Mouse (Mus musculus) fat pad, adult 2 months (tissue): ENCODE measurements around the gene Wwc2.

Experiments used
- DNase-seq: peaks from one replicate; pipeline ENCODE4 v3.0.0-alpha.2; 2011; ENCODE audit warnings: low read depth, low spot score; ENCODE audit errors: extremely low read depth

Gene Wwc2

DNA sequence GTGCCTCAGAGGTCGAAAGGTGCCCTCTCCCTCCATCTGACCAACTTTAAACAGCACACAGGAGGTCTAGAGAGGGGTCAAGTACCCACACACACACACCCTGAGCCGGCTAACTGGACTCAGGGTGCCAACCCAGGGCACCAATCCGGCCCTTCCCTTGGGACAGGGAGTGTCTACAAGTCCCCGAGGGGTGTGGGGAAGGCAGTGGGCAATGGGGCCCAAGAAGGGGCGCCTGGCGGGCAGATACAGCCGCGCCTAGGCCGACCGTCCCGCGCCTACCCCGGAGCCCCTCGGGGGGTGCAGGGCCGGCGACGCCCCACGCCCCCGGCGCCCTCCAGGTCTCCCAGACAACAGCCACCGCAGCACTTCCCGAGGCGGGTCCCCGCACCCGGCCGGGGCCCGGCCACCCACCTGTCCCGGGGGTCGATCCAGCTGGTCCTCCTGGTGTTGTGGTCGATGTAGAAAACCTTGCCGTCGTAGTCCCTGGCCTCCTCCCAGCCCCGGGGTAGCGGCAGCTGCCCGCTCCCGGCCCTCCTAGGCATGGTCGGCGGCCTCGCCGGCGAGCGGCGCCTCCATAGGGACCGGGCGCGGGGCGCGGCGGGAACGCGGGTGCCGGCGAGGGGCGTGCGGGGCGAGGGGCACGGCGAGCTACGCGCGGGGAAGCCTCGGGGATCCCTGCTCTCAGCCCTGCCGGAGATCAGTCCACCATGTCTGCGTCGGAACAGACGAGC is 904 bp downstream of the Wwc2 start:
- no peak for DNase-seq

DNA sequence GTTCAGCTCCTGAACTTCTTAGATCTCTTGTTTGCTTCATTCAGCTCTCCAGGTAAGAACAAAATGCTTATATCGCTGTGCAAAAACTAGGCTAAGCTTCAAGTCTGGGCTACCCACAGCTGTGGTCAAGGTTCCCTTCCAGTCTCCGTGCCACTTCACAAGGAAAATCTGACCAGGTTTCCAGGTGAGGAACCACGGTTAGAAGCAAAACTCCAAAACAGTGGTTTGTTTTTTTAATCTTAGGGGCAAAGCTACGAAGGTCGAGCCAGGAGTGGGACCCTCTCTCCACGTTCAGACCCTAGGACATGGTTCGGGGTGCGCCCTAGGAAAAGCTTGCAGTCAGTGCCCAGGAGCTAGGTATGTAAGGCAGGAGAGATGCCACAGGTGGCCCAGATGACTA is 1.5 kb downstream of the Wwc2 start:
- DNase-seq, result no peak

DNA sequence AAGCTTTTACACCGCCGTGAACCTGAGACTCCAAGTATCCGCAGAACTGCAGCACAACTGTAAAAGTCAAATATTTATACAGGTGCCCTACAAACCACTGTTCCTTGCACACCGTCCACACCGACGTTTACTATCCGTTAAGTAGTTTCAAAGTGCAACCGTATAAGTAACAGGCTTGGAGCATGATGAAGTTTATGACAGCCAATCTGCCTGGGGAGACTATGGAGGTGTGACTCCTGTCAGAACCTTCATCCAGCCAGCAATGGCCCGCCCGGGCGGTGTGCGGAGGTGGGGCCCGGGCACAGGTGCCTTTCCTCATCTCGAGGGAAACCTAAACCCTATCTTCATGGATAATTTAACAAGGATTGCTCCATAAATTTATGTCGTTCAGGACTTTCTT is 2.6 kb downstream of the Wwc2 start:
- peak; percentile 10 for DNase-seq

DNA sequence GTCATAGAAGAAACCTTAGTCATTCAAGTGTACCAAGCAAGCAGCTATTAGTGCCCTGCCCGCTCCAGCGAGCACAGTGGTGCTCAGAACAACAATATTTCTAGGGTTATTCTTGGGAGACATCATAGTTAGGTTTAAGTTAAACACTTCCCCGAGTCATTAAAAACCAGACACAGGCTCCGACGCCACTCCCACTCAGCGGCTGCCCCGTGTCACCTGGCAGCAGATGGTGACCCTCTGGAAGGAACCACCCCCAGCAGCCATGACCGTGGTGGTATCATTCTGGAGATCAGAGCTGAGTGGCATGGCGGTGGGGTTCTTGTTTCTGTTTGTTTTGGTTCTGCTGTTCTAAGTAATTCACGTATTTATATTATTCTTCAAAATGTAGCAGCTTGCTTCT is 5.1 kb downstream of the Wwc2 start:
- DNase-seq, result no peak

DNA sequence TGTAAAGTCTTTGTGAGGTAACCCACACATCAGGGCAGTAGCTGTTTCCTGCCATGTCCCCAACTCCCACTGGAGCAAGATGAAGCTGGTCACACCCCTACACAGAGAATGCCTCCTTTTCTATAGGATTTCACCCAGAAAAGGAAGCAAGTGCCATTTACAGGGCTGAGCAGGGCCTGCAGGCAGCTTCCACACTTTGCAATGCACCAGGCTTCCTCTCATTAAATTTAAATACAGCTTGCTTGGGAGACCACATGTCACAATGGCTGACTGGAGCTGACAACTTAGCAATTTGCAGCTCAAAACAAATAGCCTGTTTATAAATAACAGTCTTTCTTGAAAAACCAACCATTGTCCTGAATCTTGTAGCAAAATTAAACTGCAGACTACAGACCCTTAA is 5.5 kb downstream of the Wwc2 start:
- no peak for DNase-seq

DNA sequence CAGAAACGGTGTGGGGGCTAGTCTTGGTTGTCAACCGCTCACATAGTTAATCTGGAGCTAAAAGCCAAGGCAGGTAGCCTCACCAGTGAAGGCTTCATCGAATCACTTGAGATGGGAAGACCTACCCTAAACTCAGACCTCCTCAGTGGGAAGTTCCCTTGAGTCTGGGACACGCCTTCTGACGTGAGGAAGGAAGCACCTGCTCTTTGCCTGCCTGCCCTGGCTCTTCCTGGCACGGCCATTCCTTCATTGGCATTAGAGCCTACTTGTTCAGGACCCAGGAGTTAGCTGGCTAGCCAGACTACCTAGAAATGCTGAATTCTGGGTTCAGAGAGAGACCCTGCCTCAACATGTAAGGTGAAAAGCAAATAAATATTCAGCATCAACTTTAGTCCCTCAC is 9.6 kb downstream of the Wwc2 start:
- no peak for DNase-seq

DNA sequence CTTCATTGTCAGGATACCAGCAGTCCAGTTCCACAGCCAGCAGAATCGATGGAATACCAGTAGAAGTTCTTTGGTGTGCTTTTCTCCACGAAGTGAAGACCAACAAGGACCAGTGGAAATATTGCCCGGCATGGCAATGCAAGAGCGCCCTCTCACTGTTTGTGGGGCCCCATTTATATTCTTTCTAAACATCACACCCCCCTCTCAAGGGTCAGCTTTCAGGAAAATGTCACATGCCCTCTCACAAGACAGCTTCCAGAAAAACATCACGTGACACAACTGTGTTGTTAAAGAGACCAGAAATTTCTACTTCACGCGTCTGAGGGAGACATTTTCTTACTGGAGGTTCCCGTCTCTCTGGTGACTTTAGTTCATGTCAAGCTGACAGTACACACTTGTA is 10.8 kb downstream of the Wwc2 start:
- DNase-seq, result no peak

DNA sequence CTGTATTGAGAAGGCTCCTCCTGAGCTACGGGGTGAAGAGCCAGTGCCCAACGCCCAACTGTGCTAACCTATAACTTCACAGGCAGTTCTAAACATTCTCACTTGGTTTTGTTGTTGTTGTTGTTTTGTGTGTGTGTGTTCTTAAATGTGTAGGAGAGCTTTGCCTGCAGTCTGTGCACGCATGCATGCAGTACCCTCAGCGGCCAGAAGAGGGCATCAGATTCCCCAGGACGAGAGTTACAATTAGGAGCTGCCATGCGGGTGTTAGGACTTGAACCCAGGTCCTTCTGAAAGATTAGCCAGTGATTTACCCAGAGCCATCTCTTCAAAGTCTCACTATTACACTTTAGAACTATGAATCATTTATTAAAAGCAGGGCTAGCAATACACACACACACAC is 12.0 kb downstream of the Wwc2 start:
- DNase-seq, result no peak

DNA sequence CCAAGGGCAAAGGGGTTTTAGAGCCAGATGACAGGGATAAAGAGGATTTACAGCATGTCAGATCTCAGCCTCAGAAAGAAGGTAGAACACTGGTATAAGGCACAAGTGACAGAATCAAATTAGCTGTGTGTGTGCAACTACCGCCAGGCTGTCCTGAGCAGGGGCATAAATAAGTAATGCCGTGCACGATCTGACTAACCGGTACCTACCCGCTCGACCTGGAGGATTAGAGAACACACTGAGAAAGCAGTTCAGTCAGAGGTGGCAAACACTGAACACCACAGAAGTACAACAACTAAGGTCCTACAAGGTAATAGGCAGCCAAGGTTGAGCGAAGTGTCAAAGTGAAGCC is 15.8 kb downstream of the Wwc2 start:
- no peak for DNase-seq

DNA sequence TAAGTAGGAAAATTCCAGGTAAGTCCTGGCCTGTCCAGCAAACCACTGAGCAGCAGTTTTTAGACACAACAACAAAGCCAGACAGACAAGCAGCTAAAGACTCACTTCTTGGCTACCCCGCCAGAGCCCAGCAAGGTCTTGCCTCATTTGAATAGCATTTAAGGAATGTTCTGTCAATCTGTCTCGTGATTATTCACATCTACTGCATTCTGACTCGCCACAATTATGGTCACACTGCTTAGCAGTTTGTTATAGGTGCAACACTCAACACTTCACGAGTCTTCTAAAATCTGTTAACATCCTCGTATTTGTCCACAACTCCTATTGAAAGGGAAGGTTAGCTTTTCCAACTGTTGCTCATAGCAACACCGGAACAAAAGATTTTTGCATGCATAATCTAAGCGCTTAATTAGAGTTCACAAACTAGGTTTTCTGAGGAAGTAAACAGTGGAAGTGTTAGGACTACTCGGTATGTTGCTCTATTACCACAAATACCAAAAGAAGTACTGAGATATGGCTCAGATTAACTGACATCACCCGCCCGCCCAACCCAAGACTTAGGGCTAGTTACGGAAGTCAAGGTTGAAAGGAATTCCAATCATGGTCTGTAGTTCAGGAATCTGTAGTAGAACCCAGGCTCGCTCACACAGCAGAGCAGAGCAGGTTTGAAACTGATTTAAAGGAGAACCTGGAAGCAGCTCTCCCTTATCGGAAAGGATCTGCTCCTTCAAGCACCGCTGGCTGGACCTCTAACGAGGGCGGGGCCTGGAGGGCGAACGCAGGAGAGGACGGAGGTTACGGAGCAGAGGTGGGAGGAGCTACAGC is 16.4 kb downstream of the Wwc2 start:
- DNase-seq, result peak; percentile 69

DNA sequence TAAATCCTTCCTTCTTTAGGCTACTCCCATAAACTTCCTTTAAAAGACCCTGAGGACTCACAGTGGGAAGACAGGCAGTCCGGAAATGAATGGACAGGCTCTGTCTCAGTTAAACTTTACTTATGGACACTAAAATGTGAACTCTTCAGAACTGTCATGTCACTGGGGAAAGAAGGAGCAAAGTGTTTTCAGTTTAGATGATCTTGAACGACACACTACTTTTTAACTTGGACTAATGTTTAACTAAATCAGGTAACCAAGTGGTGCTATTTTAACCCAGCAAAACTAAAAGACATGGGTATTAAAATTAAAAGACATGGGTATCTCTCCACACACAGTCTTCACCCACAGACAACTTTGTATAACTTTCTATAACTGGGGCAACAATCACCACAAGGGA is 19.6 kb downstream of the Wwc2 start:
- DNase-seq, result no peak

DNA sequence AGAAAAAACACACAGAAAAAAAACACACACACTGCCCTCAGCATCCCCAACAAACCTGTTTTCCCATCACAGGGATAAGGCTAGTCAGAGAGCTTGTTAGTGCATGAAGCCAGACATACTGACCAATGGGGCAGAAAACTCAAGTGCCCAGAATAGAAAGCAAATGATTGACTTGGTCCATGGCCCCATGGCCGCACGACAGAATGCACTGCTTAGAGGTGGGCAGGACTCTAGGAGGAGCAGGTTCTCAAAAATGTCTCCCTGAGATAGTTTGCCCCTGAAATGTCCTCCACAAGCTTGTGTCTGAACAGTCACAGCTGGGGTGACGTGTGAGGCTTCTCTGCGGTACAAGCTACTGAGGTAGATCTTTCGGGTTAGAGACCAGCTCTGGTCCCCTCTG is 20.1 kb downstream of the Wwc2 start:
- no peak for DNase-seq

DNA sequence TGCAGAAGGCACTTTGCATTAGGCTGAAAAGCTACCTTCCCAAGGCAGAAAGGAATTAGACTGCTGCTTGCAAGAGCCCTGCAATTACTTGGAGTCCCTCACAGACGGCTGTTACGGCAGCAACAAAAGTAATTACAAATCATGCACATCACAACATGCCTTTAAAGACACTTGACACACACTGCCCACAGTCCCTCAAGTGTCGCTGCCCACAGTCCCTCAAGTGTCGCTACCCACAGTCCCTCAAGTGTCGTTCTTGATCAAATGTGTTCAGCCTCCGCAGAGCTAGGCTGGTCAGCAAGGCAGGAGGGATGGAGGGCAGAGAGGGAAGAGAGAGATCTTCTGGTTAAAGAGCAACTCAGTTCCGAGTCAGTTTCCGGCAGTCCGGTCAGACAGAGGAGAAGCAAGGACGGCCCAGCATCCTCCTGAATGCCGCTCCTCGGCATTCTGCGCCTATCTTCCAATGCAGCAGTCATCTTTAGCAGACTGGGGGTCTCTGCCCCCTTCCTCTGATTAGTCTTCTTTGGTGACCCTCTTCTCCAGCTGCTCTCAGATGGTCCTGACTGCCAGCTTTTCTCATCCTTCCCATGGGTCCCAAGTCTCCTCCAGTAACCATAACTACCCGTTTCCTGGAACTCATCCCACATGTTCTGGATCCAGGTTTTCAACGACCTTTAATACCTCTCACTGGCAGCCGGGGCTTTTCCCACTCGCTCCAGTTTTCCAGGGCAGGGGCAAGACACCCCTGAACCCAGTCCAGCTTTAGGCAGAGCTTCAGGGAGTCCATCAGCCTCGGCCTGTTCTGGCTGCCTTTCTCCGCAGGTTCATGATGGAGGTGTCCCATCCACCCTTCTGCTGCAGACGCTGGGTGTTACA is 23.4 kb downstream of the Wwc2 start:
- no peak for DNase-seq

DNA sequence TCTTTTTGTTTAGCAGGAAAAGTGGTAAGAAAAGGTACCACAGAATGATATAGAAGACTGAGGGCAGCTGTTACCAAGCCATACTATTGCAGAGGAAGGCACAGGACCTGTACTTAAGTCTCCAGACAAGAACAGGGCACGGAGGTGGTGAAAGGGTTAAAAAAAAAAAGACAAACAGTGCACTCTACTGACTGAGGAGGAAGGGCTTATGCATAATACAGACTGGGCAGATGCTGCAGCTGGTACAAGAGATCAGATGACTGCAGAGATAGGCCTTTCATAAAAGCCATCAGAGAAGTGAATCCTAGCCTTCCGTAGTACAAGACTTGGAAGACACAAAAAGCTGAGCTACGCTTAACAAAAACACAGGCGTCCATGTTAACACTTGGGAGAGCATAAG is 28.2 kb downstream of the Wwc2 start:
- no peak for DNase-seq

DNA sequence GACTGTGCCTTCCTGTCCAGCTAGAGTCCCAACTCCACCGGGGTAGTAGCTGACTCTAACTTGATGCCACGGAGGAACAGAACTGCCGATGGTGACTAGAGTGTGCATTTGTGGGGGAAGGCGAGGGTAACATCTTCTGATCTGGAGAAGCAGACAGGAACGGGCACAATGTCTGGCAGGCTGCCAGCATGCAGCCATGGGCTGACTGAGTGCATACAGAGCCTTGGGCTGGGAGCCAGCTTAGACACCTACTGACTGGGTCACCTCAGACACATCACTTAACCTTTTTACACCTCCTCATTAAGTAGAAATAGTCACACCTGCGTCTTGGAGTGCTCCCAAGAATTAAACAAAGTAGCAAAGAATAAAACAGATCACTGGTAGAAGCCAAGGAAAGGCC is 28.7 kb downstream of the Wwc2 start:
- peak; percentile 40 for DNase-seq

DNA sequence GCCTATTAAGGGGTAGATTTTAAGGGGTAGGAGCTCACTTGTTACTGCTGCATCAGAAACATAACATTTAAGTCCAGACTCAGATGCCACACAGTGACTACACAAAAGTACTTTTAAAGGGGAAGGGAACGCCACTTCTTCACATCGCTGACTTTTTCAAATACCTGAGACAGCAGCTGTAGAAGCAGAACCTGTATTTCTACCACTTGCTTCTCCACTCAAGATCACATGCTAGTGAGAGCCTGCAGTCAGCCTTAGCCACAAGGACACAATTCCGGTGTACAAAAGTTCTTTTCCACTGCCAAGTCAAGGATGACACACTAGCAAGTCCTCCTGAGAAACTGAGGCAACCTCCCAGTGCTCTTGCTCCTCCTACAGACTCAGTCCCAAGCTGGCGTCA is 33.2 kb downstream of the Wwc2 start:
- no peak for DNase-seq

DNA sequence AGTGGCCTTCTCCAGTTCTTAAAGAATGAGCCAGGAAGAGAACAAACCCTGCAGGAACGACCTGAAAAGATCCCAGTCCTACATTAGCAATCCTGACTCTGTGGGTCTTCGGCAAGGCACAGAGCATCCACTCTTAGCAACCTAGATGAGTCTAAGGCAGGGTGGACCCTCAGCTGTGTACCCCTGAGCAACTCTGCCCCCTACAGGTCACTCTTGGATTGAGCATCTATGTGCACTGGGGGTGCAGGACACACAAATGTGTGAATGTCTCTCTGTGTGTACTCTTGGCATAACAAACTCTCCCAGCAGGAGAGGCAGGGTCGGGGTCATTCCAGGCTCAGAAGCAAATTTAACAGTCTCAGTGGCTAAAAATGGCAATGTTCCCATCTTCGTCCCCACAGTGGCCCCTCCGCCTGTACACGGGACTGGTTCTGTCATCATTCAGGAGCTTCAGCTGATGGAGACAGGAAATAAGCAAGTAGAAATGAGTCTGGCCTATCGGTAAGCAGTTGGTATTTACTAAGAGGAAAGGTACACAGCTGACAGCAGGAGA is 39.3 kb downstream of the Wwc2 start:
- DNase-seq, result no peak

DNA sequence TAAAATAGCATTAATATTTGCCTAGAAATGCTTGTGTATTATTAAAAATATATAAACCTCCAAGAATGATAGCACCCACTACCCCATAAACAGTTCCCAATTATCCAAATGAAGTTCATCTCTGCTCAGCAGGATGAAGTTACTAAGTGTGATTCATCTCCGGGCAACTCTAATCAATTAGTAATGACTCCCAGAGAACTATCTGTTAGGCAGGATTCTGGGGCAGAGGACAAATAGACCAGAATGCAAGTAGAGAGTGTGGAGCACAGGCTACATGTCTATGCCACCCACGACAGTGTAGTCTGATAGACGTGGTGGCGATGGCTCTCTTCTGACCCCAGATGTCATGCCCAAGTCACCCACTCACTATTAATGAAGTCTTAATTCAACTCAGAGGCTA is 41.9 kb downstream of the Wwc2 start:
- no peak for DNase-seq

DNA sequence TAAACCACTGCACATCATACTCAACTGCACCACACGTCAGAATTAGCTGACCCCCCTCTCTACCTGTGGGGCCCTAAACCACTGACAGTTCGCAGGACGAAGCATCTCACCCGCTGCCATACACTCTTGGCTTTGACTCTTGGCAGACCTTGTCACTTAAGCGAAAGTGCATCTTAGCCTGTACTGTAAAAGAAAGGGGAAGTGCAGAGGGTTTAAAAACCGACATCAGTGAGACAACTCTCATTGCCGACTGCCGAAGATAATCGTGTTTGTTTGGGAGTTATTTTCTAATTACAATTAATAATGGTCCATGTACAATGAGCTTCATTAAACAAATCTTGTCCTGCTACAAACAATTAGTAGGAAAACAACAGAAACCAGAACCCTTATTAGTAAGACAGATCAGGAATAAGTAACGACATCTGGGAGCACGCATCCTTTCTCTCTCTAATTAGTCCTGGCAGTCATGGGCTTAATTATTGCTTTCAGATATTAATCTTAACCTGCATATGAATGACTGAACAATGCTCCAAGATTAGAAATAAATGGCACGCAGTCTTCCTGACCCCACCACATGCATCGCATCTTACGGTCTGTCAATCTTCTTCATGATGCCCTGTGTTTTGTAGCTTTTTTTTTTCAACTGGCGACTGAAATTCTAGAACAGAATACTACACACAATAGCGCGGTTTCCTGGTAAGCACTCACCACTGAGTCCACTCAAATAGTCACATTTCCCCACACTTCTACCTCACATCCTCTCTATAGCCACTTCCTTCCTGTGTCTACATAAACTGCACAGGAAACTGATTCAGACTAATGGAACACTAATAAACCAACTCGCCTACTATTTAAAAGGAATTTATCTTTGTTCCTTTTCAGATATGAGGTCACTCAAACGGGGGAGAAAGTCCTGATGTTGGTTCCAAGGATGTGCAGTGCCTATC is 42.8 kb downstream of the Wwc2 start:
- no peak for DNase-seq

DNA sequence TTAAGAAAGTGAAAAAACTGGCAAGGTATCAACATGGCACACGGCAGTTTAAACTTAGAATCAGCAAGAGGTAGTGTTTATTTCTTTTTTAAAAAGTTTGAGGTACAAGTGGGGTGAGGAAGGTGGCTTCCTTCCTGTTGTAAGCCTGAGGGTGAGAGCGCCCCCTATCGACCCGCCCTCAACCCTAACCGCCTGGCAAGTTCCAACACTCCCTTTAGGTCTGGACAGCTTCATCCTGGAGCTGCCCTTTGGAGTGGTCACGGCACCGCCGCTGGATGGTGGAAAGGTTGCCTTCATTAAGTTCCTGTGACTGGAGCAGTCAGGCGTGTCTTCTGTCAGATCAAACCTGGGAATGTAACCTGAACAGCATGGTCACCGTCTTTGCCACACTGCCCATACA is 47.7 kb downstream of the Wwc2 start:
- DNase-seq, result no peak
